Mouse (Mus musculus) cerebellum, adult 2 months (tissue): Measurements from ENCODE around the gene Hspa1a. TPM values are rescaled to one million over a fixed set of nuclear protein-coding genes. Genes with fewer than 3 reads are reported as not detected.

ENCODE experiments used
- DNase-seq, 2 experiments: peaks; one replicate each; pipeline ENCODE4 v3.0.0; 2021
- H3K27ac ChIP-seq: fragments of 200-500 bp; 2 replicates; pipeline ENCODE4 v1.5.1; 2012; ENCODE audit warnings: low read length, control low read depth, inconsistent platforms; ENCODE audit not compliant: insufficient read depth
- H3K27me3 ChIP-seq: fragments of 200-500 bp; 2 replicates; pipeline ENCODE4 v1.6.1; 2012; ENCODE audit warnings: inconsistent platforms, mild to moderate bottlenecking, low read length, moderate library complexity; ENCODE audit not compliant: control insufficient read depth, insufficient read depth
- H3K4me1 ChIP-seq: fragments of 200-500 bp; 2 replicates; pipeline ENCODE4 v1.6.1; 2011; ENCODE audit warnings: low read length; ENCODE audit not compliant: control insufficient read depth, insufficient read depth
- H3K4me3 ChIP-seq: fragments of 200-500 bp; replicated peaks from 2 replicates; pipeline ENCODE3; 2011; ENCODE audit warnings: mild to moderate bottlenecking, low read depth, low read length, control low read depth; ENCODE audit not compliant: insufficient read depth
- CTCF ChIP-seq: fragments of 200-500 bp; IDR thresholded peaks from 2 replicates; pipeline ENCODE4 v1.5.1; 2011; ENCODE audit warnings: low read depth, mild to moderate bottlenecking, control low read depth, low read length, moderate library complexity, borderline replicate concordance; ENCODE audit not compliant: insufficient read depth
- POLR2A ChIP-seq: fragments of 200-500 bp; IDR thresholded peaks from 2 replicates; pipeline ENCODE4 v1.6.1; 2011; ENCODE audit warnings: low read length, control low read depth, borderline replicate concordance; ENCODE audit not compliant: insufficient read depth
- WGBS: fragments of 180-500 bp; shearing (Covaris S2); methylation state at CpG from one replicate; pipeline ENCODE4 v1.1.7; 2018; 5-methylcytosine and 5-hydroxymethylcytosine counted together
- polyA plus RNA-seq: library from polyadenylated mRNA; depleted of rRNA; stranded (reverse); fragments of >200 nt; gene quantifications from 2 replicates; pipeline ENCODE4 v1.2.3, GENCODE M21; 2012; rRNA removed

Hspa1a gene
- polyA plus RNA-seq, 1 experiment = 10.5 TPM

DNA sequence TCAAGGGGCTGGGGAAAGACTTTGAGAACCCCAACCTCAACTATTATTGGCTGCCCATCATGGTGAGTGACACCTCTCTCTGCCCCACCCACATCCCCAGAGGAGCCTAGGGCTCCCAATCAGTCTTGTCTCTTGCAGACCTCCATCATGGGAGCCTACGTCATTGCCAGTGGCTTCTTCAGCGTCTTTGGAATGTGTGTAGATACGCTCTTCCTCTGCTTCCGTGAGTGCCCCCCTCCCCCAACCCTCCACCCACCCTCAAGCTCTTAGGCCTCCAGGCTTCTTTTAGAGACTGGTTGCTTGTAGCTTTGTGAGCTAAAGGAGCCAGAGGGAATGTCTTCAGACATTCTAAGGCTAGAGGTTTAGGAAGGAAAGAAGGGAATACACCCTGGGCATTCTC, 43.1 kb downstream of the Hspa1a start:
- 67% methylated on average over 4 of the region's 4 CpGs for WGBS
- Histone ChIP-seq H3K27ac (no peak overlapping the region), H3K4me1 (no peaks in the 10 kb centered on the region; the same call in 1 of the 2 replicates), H3K27me3 (no peaks in the 10 kb centered on the region), H3K4me3 (no peak overlapping the region)
- TF ChIP-seq POLR2A = no peak
- no peak for TF ChIP-seq CTCF
- DNase-seq = no peak

DNA sequence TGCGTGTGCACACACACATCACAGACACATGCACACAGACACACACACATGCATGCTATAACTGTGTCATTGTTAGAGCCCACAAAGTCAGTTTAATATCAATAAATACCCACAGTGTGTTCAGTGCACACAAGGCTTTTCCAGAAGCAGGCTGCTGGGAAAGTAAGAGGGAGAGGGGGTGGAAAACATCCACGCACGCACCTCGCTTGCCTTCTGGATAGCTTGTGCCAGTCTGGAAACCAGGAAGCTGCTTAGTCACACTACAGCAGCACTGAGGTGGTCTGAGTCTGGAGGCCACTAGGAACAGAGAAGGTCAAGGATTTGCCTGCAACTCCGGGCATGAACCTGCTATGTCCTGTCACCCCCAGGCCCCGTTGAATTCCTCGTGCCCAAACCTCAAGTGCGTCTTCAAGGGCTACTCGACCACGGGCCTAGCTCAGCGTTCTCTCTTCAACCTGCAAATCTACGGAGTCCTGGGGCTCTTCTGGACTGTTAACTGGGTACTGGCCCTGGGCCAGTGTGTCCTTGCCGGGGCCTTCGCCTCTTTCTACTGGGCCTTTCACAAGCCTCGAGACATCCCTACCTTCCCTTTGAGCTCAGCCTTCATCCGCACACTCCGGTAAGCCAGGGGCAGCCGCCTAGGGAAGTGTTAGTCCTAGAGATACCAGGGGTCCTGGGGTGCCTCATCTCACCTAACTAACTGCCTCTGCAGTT, 44.5 kb downstream of the Hspa1a start:
- H3K27me3 ChIP-seq = no peaks in the 10 kb centered on the region
- no peaks in the 10 kb centered on the region; the same call in 1 of the 2 replicates for H3K4me1 ChIP-seq
- no peak overlapping the region for H3K27ac ChIP-seq
- no peak overlapping the region for H3K4me3 ChIP-seq
- DNase-seq = no peak
- TF ChIP-seq POLR2A = no peak
- TF ChIP-seq CTCF = no peak
- 77% methylated on average over 18 of the region's 18 CpGs for WGBS

DNA sequence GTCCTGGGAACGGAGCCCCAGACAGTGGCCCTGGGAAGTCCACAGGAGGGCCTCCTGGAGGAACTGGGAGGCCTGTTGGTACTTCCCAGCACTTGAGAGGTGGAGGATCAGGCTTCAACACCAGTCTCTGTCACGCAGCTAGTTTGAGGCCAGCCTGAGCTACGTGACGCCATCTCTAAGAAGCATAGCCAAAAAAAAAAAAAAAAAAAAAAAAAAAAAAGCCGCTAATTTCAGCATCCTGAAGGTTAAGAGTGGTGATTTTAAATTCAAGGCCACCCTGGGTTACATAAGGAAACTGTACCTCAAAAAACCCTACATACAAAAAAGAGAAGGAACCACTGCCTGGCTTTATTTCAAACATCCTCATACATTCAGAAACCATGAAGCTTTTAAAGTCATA, 47.7 kb downstream of the Hspa1a start:
- DNase-seq = no peak
- Histone ChIP-seq H3K27ac (no peak overlapping the region), H3K27me3 (no peaks in the 10 kb centered on the region), H3K4me3 (no peak overlapping the region), H3K4me1 (no peaks in the 10 kb centered on the region)
- WGBS = 57% methylated on average over 5 of the region's 5 CpGs
- TF ChIP-seq POLR2A = no peak

DNA sequence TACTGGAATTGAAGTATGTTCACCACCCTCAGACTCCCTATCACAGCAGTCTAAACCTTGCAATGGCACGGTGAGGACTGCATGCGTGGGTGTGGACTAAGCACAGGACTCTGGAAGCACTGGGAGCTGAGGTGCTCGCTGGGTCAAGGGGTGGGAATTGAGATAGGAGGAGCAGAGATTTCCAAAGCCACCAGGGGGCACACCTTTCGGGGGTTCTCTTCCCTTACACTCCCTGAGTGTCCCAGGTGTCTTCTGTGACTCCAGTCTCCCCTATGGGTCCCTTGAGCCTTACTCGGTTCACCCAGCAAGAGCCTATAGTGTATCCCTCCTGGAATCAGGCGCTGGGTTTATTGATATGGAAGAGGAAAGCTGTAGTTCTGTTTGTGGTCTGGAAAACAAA, 49.0 kb downstream of the Hspa1a start:
- no peak for DNase-seq
- no peak overlapping the region for H3K4me3 ChIP-seq
- 47% methylated on average over 6 of the region's 6 CpGs for WGBS
- TF ChIP-seq CTCF = no peak
- no peak for TF ChIP-seq POLR2A
- H3K27ac ChIP-seq = no peak overlapping the region
- H3K4me1 ChIP-seq = no peaks in the 10 kb centered on the region
- H3K27me3 ChIP-seq = no peaks in the 10 kb centered on the region

Other genes starting within 250 kb of the Hspa1a start
- gene C4b, start 228.3 kb downstream of the Hspa1a start, polyA plus RNA-seq = 8.5 and 10.2 TPM in 2 replicates
- not detected in 2 replicates for gene Cyp21a1, start 167.6 kb downstream of the Hspa1a start, polyA plus RNA-seq
- 52.9 TPM in 2 replicates for gene Stk19, start 135.2 kb downstream of the Hspa1a start, polyA plus RNA-seq
- gene Dxo, start 135.1 kb downstream of the Hspa1a start, polyA plus RNA-seq = 59.6 and 62.5 TPM in 2 replicates
- gene Skiv2l, start 121.9 kb downstream of the Hspa1a start, polyA plus RNA-seq = 77.4 and 87.2 TPM in 2 replicates
- gene Nelfe, start 121.8 kb downstream of the Hspa1a start, polyA plus RNA-seq = 47.2 and 47.9 TPM in 2 replicates
- gene Cfb, start 109.6 kb downstream of the Hspa1a start, polyA plus RNA-seq = 0.14 and 0.20 TPM in 2 replicates
- 8.2 and 8.3 TPM in 2 replicates for gene Zbtb12, start 92.7 kb downstream of the Hspa1a start, polyA plus RNA-seq
- 0.08 and 0.10 TPM in 2 replicates for gene Gm20547, start 90.1 kb downstream of the Hspa1a start, polyA plus RNA-seq
- gene C2, start 73.9 kb downstream of the Hspa1a start, polyA plus RNA-seq = 2.3 and 2.9 TPM in 2 replicates
- 174 and 182 TPM in 2 replicates for gene Ehmt2, start 73.7 kb downstream of the Hspa1a start, polyA plus RNA-seq
- gene Slc44a4, start 57.7 kb downstream of the Hspa1a start, polyA plus RNA-seq = 0.05 TPM in 1 of 2 replicates, not detected in the other
- gene Neu1, start 40.9 kb downstream of the Hspa1a start, polyA plus RNA-seq = 58.7 and 60.9 TPM in 2 replicates
- gene Hspa1b, start 12.9 kb downstream of the Hspa1a start, polyA plus RNA-seq = 4.6 and 9.2 TPM in 2 replicates
- gene Gm20481, start 2.2 kb downstream of the Hspa1a start, polyA plus RNA-seq = not detected in 2 replicates
- gene Hspa1l, start 547 bp upstream of the Hspa1a start, polyA plus RNA-seq = 0.49 and 0.89 TPM in 2 replicates
- gene Lsm2, start 9.7 kb upstream of the Hspa1a start, polyA plus RNA-seq = 56.2 and 63.7 TPM in 2 replicates
- gene Vars, start 28.8 kb upstream of the Hspa1a start, polyA plus RNA-seq = 65.3 and 77.0 TPM in 2 replicates
- gene Vwa7, start 44.4 kb upstream of the Hspa1a start, polyA plus RNA-seq = 25.5 and 30.1 TPM in 2 replicates
- 2.0 and 2.3 TPM in 2 replicates for gene Sapcd1, start 55.9 kb upstream of the Hspa1a start, polyA plus RNA-seq
- 4.3 and 5.5 TPM in 2 replicates for gene Msh5, start 74.6 kb upstream of the Hspa1a start, polyA plus RNA-seq
- 41.2 and 42.9 TPM in 2 replicates for gene Clic1, start 77.8 kb upstream of the Hspa1a start, polyA plus RNA-seq
- gene Ddah2, start 86.9 kb upstream of the Hspa1a start, polyA plus RNA-seq = 59.5 and 63.3 TPM in 2 replicates
- gene Ly6g6c, start 93.2 kb upstream of the Hspa1a start, polyA plus RNA-seq = 0.11 and 0.15 TPM in 2 replicates
- gene Mpig6b, start 94.0 kb upstream of the Hspa1a start, polyA plus RNA-seq = 0.25 and 0.43 TPM in 2 replicates
- gene Ly6g6e, start 104.7 kb upstream of the Hspa1a start, polyA plus RNA-seq = 5.3 and 6.3 TPM in 2 replicates
- gene Ly6g6d, start 105.9 kb upstream of the Hspa1a start, polyA plus RNA-seq = 8.5 and 10.4 TPM in 2 replicates
- gene Ly6g6f, start 113.5 kb upstream of the Hspa1a start, polyA plus RNA-seq = 0.86 and 1.1 TPM in 2 replicates
- 337 and 394 TPM in 2 replicates for gene Abhd16a, start 117.1 kb upstream of the Hspa1a start, polyA plus RNA-seq
- gene Ly6g5c, start 136.1 kb upstream of the Hspa1a start, polyA plus RNA-seq = 0.28 TPM in 1 of 2 replicates, not detected in the other
- 2.2 and 3.4 TPM in 2 replicates for gene Ly6g5b, start 143.3 kb upstream of the Hspa1a start, polyA plus RNA-seq
- gene Gpank1, start 149.3 kb upstream of the Hspa1a start, polyA plus RNA-seq = 32.7 TPM in 2 replicates
- 231 TPM in 2 replicates for gene Csnk2b, start 149.9 kb upstream of the Hspa1a start, polyA plus RNA-seq
- gene D17H6S53E, start 154.2 kb upstream of the Hspa1a start, polyA plus RNA-seq = 12.3 and 14.6 TPM in 2 replicates
- 0.21 and 0.28 TPM in 2 replicates for gene Apom, start 159.9 kb upstream of the Hspa1a start, polyA plus RNA-seq
- 211 and 226 TPM in 2 replicates for gene Bag6, start 163.0 kb upstream of the Hspa1a start, polyA plus RNA-seq
- gene Prrc2a, start 192.7 kb upstream of the Hspa1a start, polyA plus RNA-seq = 277 and 289 TPM in 2 replicates
- gene Aif1, start 203.9 kb upstream of the Hspa1a start, polyA plus RNA-seq = 2.1 and 4.1 TPM in 2 replicates
- 2.8 and 3.2 TPM in 2 replicates for gene Lst1, start 216.3 kb upstream of the Hspa1a start, polyA plus RNA-seq
- 0.34 and 0.38 TPM in 2 replicates for gene Ltb, start 222.3 kb upstream of the Hspa1a start, polyA plus RNA-seq
- gene Tnf, start 229.9 kb upstream of the Hspa1a start, polyA plus RNA-seq = not detected in 2 replicates
- gene Lta, start 233.2 kb upstream of the Hspa1a start, polyA plus RNA-seq = 0.11 and 0.13 TPM in 2 replicates
- not detected in 2 replicates for gene Gm16181, start 248.7 kb upstream of the Hspa1a start, polyA plus RNA-seq